Mouse (Mus musculus): ENCODE measurements at regions not wholly inside any gene's neighbourhood (a gene's known extent, or its start where the extent isn't known, plus 50 kb on each side); places are given as distances from the start of the nearest gene placed in this dataset.

- TF ChIP-seq CTCF (IDR thresholded peaks at IDR 0.05; ENCODE audit: borderline replicate concordance, insufficient read depth, low read length) = no peak
- no peak for TF ChIP-seq POLR2A (IDR thresholded peaks at IDR 0.05; ENCODE audit: low read depth, low read length)
Observed at GRCm38 (mm10) chr2:61060906-61061305, 97.9 kb upstream of the Rbms1 start.

Measured in embryonic fibroblast, embryonic 13.5 days (primary cell).